Mouse (Mus musculus): ENCODE measurements around the gene Slco1a4.
"Not testable (repeated sequence)": the region's sequence is repeated elsewhere in the genome, so short reads cannot be mapped to it uniquely, and the experiment has no call there.

The Slco1a4 gene

DNA sequence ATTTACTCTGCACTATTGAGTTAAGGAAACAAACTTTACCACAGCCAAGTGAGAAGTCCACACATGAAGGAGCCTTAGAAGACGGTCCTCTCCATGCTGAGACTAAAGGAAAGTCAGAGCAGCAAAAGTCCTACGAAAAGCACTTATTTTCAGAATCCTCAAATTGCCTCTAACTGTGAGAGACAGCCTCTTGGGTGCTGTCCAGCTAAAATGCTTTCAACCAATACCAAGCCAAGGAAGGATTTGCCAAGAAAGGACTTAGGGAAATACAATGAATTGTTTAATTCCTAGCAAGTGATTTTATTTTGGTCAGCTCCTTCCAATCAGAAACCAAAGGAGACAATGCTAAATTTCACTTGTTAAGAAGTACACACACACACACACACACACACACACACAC lies at the start of gene Slco1a4:
Gene Slco1a4, minus strand, starts transcription at position 115 of the 400 bp plus-strand sequence.
- H3K36me3 ChIP-seq (ENCODE audit: control insufficient read depth, insufficient read depth, low read length, poor library complexity, severe bottlenecking) = no peaks in the 10 kb centered on the region
- no peak for DNase-seq (ENCODE audit: low read depth, low spot score)
- H3K27me3 ChIP-seq (ENCODE audit: control insufficient read depth, insufficient read depth, low read length, poor library complexity, severe bottlenecking) = no peaks in the 10 kb centered on the region

DNA sequence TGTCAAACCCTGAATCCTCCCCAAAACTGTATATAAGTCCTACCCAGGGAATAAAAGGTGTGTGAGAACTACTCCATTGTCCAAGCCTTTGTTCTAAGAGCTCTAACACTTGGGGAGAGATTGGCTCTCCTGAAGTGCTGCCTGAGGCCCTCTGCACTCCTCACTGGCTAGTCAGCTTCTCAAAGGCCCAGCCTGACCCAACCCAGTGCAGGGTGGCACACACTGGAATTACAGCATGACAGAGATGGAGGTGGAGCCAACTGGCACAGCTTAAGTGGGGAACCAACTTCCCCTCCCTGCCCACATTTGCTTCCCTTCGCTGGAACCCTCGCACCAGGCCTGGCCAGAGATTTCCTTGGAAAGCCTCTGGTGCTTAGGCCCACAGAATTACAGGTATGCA lies 42.2 kb upstream of the Slco1a4 start:
- H3K36me3 ChIP-seq (ENCODE audit: control insufficient read depth, insufficient read depth, low read length, poor library complexity, severe bottlenecking) = no peaks in the 10 kb centered on the region
- DNase-seq (ENCODE audit: low read depth, low spot score) = no peak
- H3K27me3 ChIP-seq (ENCODE audit: control insufficient read depth, insufficient read depth, low read length, poor library complexity, severe bottlenecking) = no peaks in the 10 kb centered on the region

DNA sequence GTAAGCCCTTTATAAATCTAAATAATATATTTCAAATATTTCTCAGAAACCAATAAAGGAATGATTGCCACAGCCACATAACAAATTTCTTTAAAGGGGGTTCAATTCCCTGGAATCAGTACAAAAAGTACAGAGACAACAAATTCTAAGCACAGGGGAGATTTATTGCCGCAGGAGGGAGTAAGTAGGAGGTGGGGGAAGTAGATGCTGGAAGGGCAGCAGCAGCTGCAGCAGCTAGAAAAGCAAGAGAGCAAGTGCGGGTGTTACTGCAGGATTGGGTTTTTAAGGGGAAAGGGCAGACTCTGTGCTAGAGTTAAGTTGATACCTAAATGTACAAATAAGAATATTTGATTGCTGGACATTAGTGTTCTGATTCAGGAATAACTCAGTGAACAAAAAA lies 33.7 kb upstream of the Slco1a4 start:
- no peak for DNase-seq (ENCODE audit: low read depth, low spot score)
- Histone ChIP-seq H3K27me3 (ENCODE audit: control insufficient read depth, insufficient read depth, low read length, poor library complexity, severe bottlenecking) (no peaks in the 10 kb centered on the region), H3K36me3 (ENCODE audit: control insufficient read depth, insufficient read depth, low read length, poor library complexity, severe bottlenecking) (no peaks in the 10 kb centered on the region)

DNA sequence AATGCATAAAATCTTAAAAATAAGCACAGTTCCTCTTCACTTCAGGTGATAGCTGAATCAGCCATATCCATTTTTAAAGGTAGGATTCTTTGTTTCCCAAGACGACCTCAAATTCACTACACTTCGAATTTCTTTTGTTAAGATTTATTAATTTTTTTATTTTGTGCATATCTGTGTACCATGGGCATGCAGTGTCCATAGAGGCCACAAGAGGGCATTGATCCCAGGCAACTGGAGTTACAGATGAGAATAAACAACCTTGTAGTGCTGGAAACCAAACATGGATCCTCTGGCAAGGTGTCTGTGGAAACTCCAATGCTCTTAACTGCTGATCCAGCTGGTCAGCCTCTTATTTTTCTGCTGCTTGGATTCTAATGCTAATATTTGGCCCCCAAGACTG lies 32.2 kb upstream of the Slco1a4 start:
- DNase-seq (ENCODE audit: low read depth, low spot score) = no peak
- Histone ChIP-seq H3K27me3 (ENCODE audit: control insufficient read depth, insufficient read depth, low read length, poor library complexity, severe bottlenecking) (no peaks in the 10 kb centered on the region), H3K36me3 (ENCODE audit: control insufficient read depth, insufficient read depth, low read length, poor library complexity, severe bottlenecking) (no peaks in the 10 kb centered on the region)

DNA sequence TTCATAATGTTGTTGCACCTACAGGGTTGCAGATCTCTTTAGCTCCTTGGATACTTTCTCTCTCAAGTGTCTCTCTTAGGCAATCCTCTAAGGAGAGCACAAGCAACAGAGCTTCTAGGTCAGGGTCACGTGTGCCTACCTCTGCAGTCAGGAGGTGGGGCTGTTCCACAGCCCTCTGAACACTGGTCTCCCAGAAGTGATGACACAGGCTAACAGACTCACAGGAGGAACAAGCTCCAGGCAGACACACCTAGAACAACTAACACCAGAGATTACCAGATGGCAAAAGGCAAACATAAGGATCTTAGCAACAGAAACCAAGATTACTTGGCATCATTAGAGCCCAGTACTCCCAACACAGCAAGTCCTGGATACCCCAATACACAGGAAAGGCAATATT lies 26.6 kb upstream of the Slco1a4 start:
- H3K27me3 ChIP-seq (ENCODE audit: control insufficient read depth, insufficient read depth, low read length, poor library complexity, severe bottlenecking) = no peaks in the 10 kb centered on the region
- DNase-seq (ENCODE audit: low read depth, low spot score) = no peak
- H3K36me3 ChIP-seq (ENCODE audit: control insufficient read depth, insufficient read depth, low read length, poor library complexity, severe bottlenecking) = no peaks in the 10 kb centered on the region

DNA sequence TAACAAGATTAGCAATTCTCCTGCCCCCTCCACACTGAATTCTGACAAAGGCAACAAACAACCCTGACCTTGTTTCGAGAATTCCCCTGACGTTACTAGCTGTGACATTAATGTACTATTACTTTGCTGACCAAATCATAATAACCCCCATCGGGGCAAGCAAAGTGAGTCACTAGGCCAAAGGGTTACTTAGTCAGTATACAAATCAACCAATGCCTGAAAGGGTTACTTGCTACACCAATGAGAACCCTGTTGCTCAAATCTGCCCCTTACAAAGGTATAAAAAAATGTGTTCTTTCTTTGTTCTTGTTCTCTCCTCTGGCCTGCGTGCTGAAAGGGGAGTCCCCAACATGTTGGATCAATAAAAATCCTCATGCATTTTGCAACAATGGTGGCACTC lies 19.7 kb upstream of the Slco1a4 start:
- H3K36me3 ChIP-seq (ENCODE audit: control insufficient read depth, insufficient read depth, low read length, poor library complexity, severe bottlenecking); H3K27me3 ChIP-seq (ENCODE audit: control insufficient read depth, insufficient read depth, low read length, poor library complexity, severe bottlenecking); DNase-seq (ENCODE audit: low read depth, low spot score): not testable (repeated sequence)

DNA sequence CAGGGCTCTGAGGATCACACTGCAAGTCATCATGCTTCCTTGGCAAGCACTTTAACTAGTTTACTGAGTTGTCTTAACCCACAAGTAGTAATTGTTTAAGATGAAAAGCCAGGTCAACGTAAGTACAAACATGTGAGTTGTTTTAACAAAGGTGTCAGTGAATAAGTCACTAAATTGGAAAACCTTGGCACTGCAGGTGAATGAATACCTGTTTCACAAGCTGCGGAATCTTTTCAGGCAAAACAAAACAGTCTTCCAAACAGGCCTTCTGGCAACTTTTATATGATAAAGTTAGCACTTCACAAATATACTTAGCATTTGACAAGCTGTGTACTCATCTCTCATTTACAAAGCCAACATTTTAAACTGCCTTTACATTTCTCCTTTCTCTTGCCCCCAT lies 15.7 kb upstream of the Slco1a4 start:
- Histone ChIP-seq H3K27me3 (ENCODE audit: control insufficient read depth, insufficient read depth, low read length, poor library complexity, severe bottlenecking) (no peaks in the 10 kb centered on the region), H3K36me3 (ENCODE audit: control insufficient read depth, insufficient read depth, low read length, poor library complexity, severe bottlenecking) (no peaks in the 10 kb centered on the region)
- DNase-seq (ENCODE audit: low read depth, low spot score) = no peak

DNA sequence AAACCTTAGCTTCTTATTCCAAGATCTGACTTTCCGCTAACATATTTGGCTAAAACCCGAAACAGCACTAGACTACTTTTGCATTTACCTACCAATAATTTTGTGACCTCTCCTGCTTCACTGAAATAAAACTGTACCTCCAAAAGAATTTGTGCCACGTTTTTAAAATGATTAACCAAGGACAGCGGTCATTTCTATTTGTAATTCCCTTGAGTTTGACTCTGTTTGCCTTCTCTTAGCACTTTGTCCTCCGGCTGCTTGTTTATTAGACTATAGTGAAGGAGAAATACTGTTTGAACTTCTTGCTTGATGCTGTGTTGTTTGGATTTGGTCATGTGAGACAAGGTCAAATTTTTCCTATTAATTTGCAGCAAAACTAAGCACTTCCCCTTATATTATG lies 12.7 kb upstream of the Slco1a4 start:
- Histone ChIP-seq H3K36me3 (ENCODE audit: control insufficient read depth, insufficient read depth, low read length, poor library complexity, severe bottlenecking) (no peaks in the 10 kb centered on the region), H3K27me3 (ENCODE audit: control insufficient read depth, insufficient read depth, low read length, poor library complexity, severe bottlenecking) (no peaks in the 10 kb centered on the region)
- no peak for DNase-seq (ENCODE audit: low read depth, low spot score)

DNA sequence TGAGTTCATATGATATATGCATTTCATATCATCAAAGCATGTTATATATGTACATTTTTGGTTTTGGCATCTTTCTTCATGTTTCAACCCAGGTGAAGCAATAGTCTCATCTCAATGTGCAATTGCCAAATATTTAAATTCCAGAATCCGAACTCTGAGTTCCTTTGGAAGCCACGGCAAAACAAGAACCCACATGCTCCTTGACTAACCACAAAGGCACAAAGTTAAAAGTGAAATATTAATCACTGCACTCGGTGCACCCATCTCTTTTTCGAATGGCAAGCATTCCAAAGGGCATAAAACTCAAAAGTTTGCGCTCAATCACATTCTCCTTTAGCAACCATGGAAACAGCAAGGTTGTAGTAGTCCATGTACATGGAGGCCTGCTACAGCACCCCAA lies 10.0 kb upstream of the Slco1a4 start:
- H3K27me3 ChIP-seq (ENCODE audit: control insufficient read depth, insufficient read depth, low read length, poor library complexity, severe bottlenecking) = no peaks in the 10 kb centered on the region
- no peaks in the 10 kb centered on the region for H3K36me3 ChIP-seq (ENCODE audit: control insufficient read depth, insufficient read depth, low read length, poor library complexity, severe bottlenecking)
- no peak for DNase-seq (ENCODE audit: low read depth, low spot score)

DNA sequence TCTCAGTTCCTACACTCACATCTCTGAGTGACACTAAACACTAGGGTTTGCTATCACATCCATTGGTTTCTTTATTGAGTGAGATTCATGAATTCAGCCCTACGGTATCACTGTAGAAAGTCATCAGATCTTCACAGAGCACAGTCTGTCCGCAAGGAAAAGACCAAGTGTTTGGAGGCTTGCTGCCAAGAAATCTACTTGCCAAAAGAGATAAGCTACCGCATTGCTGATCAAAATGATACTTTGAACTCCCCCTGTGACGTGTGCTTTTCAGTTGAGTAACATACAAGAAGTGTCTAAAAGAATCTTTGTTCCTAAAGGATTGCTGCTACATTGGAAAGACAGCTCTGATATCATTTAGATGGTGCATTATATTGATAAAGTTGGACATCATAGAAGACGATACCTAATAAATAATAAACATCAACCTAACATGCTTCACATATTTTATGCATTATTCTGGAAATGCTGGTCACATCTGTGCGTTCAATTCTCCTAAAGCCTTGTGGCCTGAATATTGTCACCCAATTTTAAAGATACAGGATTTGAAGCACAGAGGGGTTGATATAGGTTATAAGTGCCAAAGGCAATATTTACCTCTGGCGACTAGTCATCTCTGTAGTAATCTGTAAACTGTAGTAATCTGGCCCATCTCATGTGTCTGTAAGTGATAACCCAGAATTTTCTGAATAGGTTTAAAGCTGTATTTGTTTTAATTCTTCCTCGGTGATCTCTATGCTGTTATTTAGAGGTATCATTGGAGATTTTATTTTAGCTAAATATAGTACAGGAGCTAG lies 1.9 kb upstream of the Slco1a4 start:
- no peaks in the 10 kb centered on the region for H3K36me3 ChIP-seq (ENCODE audit: control insufficient read depth, insufficient read depth, low read length, poor library complexity, severe bottlenecking)
- no peaks in the 10 kb centered on the region for H3K27me3 ChIP-seq (ENCODE audit: control insufficient read depth, insufficient read depth, low read length, poor library complexity, severe bottlenecking)
- no peak for DNase-seq (ENCODE audit: low read depth, low spot score)

DNA sequence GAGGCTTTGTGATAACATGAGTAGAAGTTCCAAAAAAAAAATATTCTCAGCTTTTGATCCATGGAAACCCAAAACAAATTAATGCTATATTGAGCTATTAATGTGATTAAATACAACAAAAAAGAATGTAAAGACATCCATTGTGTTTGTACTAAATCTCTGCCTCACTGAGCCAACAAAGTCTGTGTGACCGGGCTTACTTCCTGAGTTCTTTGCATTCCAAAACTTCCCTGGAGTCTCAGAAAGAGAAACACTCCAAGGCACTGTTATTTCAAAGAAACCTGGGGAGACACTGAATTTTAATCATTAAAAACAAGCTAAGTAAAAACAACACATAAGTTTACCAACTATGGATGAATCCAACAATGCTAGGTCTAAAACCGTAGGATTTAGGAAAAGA lies 2.4 kb downstream of the Slco1a4 start:
- Histone ChIP-seq H3K27me3 (ENCODE audit: control insufficient read depth, insufficient read depth, low read length, poor library complexity, severe bottlenecking) (no peaks in the 10 kb centered on the region), H3K36me3 (ENCODE audit: control insufficient read depth, insufficient read depth, low read length, poor library complexity, severe bottlenecking) (no peaks in the 10 kb centered on the region)
- no peak for DNase-seq (ENCODE audit: low read depth, low spot score)

DNA sequence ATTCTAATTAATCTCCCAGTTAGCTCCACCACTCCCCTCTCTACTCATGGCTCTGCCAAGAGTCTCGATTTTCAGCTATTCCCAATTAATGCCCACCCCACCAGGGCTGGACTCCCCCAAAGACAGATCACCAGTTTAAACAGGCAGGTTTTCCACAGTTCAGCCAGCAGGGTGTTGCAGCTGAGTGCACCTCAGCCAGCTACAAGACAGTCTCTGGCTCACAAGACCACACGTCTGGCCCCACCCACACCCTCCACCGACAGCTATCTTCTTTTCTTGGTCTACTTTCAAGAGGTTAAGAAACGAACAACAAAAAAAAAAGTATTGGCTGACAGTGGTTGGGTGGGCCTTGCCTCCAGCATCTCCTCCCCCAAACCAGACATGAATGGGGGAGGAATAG lies 6.9 kb downstream of the Slco1a4 start:
- DNase-seq (ENCODE audit: low read depth, low spot score) = no peak
- no peaks in the 10 kb centered on the region for H3K36me3 ChIP-seq (ENCODE audit: control insufficient read depth, insufficient read depth, low read length, poor library complexity, severe bottlenecking)

DNA sequence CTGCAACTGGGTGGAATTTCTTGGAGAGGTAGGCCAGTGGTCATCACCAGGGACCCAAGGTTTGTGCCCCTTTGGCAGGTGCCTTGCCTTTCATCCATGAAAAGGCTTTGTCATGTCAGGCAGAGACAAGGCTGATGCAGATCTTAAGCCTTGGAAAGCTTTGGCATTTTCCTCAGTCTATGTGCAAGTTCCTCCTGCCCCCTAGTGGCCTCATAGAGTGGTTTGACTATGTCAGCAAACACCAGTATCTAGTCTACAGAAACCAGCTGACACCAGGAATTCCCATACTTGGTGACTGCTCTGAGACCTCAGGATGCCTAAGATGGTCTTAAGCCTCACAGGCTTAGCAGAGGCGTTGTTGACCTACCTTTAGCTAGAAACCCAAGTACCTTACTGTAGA lies 58.2 kb downstream of the Slco1a4 start:
- DNase-seq (ENCODE audit: low read depth, low spot score) = no peak
- no peaks in the 10 kb centered on the region for H3K27me3 ChIP-seq (ENCODE audit: control insufficient read depth, insufficient read depth, low read length, poor library complexity, severe bottlenecking)

More for the DNA sequence above, 6.9 kb downstream of the Slco1a4 start:
- no peaks in the 10 kb centered on the region for H3K27me3 ChIP-seq (ENCODE audit: control insufficient read depth, insufficient read depth, low read length, poor library complexity, severe bottlenecking)

DNA sequence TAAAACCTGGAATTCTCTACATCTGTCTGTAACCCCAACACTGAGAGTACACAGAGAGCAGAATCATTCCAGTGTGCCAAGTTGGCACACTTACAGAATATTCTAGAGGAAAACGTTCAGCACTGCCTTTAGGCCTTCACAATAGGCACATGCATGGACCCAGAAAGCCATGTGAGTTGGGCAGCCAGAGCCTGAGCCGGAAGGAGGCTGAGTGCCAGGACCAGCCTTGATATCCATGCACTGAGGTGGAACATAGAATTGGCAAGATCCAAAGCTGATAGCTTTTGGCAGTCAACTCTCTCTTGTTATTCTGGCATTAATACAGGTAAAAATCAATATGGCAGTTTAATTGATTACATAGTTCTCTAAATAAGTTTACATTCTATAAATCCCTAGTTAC lies 81.5 kb downstream of the Slco1a4 start:
- no peak for DNase-seq (ENCODE audit: low read depth, low spot score)
- H3K27me3 ChIP-seq (ENCODE audit: control insufficient read depth, insufficient read depth, low read length, poor library complexity, severe bottlenecking) = no peaks in the 10 kb centered on the region
- H3K36me3 ChIP-seq (ENCODE audit: control insufficient read depth, insufficient read depth, low read length, poor library complexity, severe bottlenecking) = no peaks in the 10 kb centered on the region

More for the DNA sequence above, 58.2 kb downstream of the Slco1a4 start:
- no peaks in the 10 kb centered on the region for H3K36me3 ChIP-seq (ENCODE audit: control insufficient read depth, insufficient read depth, low read length, poor library complexity, severe bottlenecking)

DNA sequence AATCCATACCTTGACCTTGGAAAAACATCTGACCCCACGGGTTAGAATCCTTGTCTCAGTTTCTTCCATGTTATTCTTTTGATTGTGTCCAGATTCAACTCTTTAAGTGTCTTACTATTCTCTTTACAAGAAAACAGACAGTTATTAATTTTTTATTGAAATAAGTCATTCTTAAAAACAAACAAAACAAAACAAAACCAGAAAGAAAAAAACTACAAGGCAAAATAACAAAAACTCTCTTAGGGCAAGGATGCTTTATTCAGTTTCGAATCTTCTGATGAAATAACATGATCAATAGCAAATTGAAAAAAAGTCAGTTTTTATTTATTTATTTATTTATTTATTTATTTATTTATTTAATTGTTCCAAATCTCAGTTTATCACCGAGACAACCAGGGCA lies 82.3 kb downstream of the Slco1a4 start, which contains the start of gene Gm5724:
Gene Gm5724, minus strand, starts transcription at position 101 of the 400 bp plus-strand sequence.
- Histone ChIP-seq H3K36me3 (ENCODE audit: control insufficient read depth, insufficient read depth, low read length, poor library complexity, severe bottlenecking) (no peaks in the 10 kb centered on the region), H3K27me3 (ENCODE audit: control insufficient read depth, insufficient read depth, low read length, poor library complexity, severe bottlenecking) (no peaks in the 10 kb centered on the region)
- DNase-seq (ENCODE audit: low read depth, low spot score) = no peak

Measured in splenic B cell, adult 2 months (primary cell).